Mouse (Mus musculus) lung, adult 2 months (tissue): Measurements from ENCODE around the gene Lrrc1.

Experiments
- CTCF ChIP-seq: fragments of 200-500 bp; IDR thresholded peaks from 2 replicates; pipeline ENCODE4 v1.5.1; 2011; ENCODE audit warnings: mild to moderate bottlenecking, low read length, control low read depth; ENCODE audit not compliant: insufficient read depth
- POLR2A ChIP-seq: fragments of 200-500 bp; IDR thresholded peaks from 2 replicates; pipeline ENCODE4 v1.6.1; 2011; ENCODE audit warnings: low read depth, mild to moderate bottlenecking, control low read depth, low read length, borderline replicate concordance; ENCODE audit errors: extremely low read depth

DNA sequence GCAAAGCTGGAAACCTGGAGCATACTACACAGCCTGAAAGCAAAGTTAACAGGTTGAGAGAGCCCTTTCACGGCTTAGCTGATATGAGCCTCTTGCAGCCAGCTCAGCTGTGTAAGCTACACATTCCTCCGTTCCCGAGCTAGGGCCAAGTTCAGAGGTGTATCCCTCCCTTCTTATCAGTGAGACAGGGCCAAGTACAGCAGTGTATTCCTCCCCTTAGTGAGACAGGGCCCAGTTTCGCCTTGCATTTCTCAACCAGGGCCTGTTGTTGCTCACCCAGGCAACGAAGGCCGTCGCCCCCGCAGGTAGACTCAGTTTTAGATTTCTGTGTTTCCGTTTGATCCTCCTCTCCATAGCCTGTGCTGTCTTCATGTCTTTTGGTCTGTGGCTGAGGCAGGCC lies 11.8 kb upstream of the Lrrc1 start:
- TF ChIP-seq CTCF: no peak
- no peak for TF ChIP-seq POLR2A
